Mouse (Mus musculus) hindbrain, embryonic 12.5 days (tissue): ENCODE data around the gene Asns. TPM values are rescaled to one million over a fixed set of nuclear protein-coding genes. Genes with fewer than 3 reads are reported as not detected.

Experiments
- ATAC-seq: fragments of 200-750 bp; cut with Nextera tagmentation; 2 replicates; pipeline ENCODE4 v1.8.0; 2017; ENCODE audit warnings: moderate TSS enrichment; ENCODE audit not compliant: low FRiP score
- H3K27ac ChIP-seq: fragments of 300-500 bp; sonication (generic); 2 replicates; pipeline ENCODE4 v1.5.1; 2016; ENCODE audit warnings: mild to moderate bottlenecking
- H3K27me3 ChIP-seq: fragments of 300-500 bp; sonication (generic); 2 replicates; pipeline ENCODE4 v1.6.1; 2016; ENCODE audit warnings: mild to moderate bottlenecking
- H3K36me3 ChIP-seq: fragments of 300-500 bp; sonication (generic); 2 replicates; pipeline ENCODE4 v1.6.1; 2016; ENCODE audit warnings: mild to moderate bottlenecking
- H3K4me1 ChIP-seq: fragments of 300-500 bp; sonication (generic); 2 replicates; pipeline ENCODE4 v1.6.1; 2016
- H3K4me2 ChIP-seq: fragments of 300-500 bp; sonication (generic); replicated peaks from 2 replicates; pipeline ENCODE4 v1.6.1; 2016; ENCODE audit warnings: mild to moderate bottlenecking
- H3K4me3 ChIP-seq: fragments of 300-500 bp; sonication (generic); 2 replicates; pipeline ENCODE4 v1.5.1; 2016; ENCODE audit warnings: mild to moderate bottlenecking
- H3K9ac ChIP-seq: fragments of 300-500 bp; sonication (generic); 2 replicates; pipeline ENCODE4 v1.6.1; 2016; ENCODE audit warnings: mild to moderate bottlenecking, moderate library complexity
- H3K9me3 ChIP-seq: fragments of 300-500 bp; sonication (generic); replicated peaks from 2 replicates; pipeline ENCODE4 v1.6.1; 2016; ENCODE audit warnings: mild to moderate bottlenecking
- WGBS: fragments of 180-500 bp; shearing (Covaris S2); methylation state at CpG from one replicate; pipeline ENCODE4 v1.1.7; 2016; 5-methylcytosine and 5-hydroxymethylcytosine counted together
- polyA plus RNA-seq: library from polyadenylated mRNA; unstranded; fragments of >200 nt; fragmentation: Nextera tagmentation; extraction: Ambion mirVana; gene quantifications from 2 replicates; pipeline ENCODE4 v1.2.1, GENCODE M21; 2016

Gene Asns
- polyA plus RNA-seq, 1 experiment from 2014 or later: 41.8 TPM

GRCm38 (mm10) chr6:7697999-7698699, 5.1 kb upstream of the Asns start:
- WGBS: 86% methylated on average over 6 of the region's 6 CpGs
- H3K27me3 ChIP-seq: no peaks in the 10 kb centered on the region
- no peak overlapping the region for H3K9ac ChIP-seq
- no peak overlapping the region for H3K27ac ChIP-seq
- H3K4me2 ChIP-seq: no peak overlapping the region
- no peaks in the 10 kb centered on the region for H3K9me3 ChIP-seq
- H3K36me3 ChIP-seq: no peaks in the 10 kb centered on the region
- H3K4me1 ChIP-seq: no peaks in the 10 kb centered on the region
- no peak for ATAC-seq
- no peak overlapping the region for H3K4me3 ChIP-seq

- WGBS: 88% methylated on average over 4 of the region's 4 CpGs
- Histone ChIP-seq H3K9ac (no peak overlapping the region), H3K4me1 (no peaks in the 10 kb centered on the region), H3K27ac (no peak overlapping the region), H3K9me3 (no peaks in the 10 kb centered on the region), H3K27me3 (no peaks in the 10 kb centered on the region), H3K36me3 (no peaks in the 10 kb centered on the region), H3K4me3 (no peak overlapping the region), H3K4me2 (no peak overlapping the region)
- ATAC-seq: no peak
Measured at GRCm38 (mm10) chr6:7697077-7697643, 4.1 kb upstream of the Asns start.

GRCm38 (mm10) chr6:7696641-7697040, 3.6 kb upstream of the Asns start:
- ATAC-seq: no peak
- no peak overlapping the region for H3K27ac ChIP-seq
- H3K4me2 ChIP-seq: no peak overlapping the region
- no peak overlapping the region for H3K9ac ChIP-seq
- no peaks in the 10 kb centered on the region for H3K27me3 ChIP-seq
- no peaks in the 10 kb centered on the region for H3K36me3 ChIP-seq
- H3K9me3 ChIP-seq: no peaks in the 10 kb centered on the region
- WGBS: 80% methylated on average over 3 of the region's 3 CpGs
- H3K4me1 ChIP-seq: no peaks in the 10 kb centered on the region
- H3K4me3 ChIP-seq: no peak overlapping the region

GRCm38 (mm10) chr6:7695901-7696300, 2.8 kb upstream of the Asns start:
- H3K4me1 ChIP-seq: no peaks in the 10 kb centered on the region
- WGBS: 81% methylated on average over 4 of the region's 4 CpGs

GRCm38 (mm10) chr6:7693666-7694065, 612 bp upstream of the Asns start:
- ATAC-seq: no peak
- H3K9ac ChIP-seq: no peak overlapping the region
- H3K27me3 ChIP-seq: no peaks in the 10 kb centered on the region
- H3K4me1 ChIP-seq: no peaks in the 10 kb centered on the region
- 70% methylated on average over 5 of the region's 5 CpGs for WGBS
- no peak overlapping the region for H3K27ac ChIP-seq
- no peak overlapping the region for H3K4me3 ChIP-seq
- no peaks in the 10 kb centered on the region for H3K36me3 ChIP-seq
- peak overlapping the region; percentile 84; the same call in 1 of the 2 replicates for H3K4me2 ChIP-seq
- H3K9me3 ChIP-seq: no peaks in the 10 kb centered on the region

More at GRCm38 (mm10) chr6:7695901-7696300, 2.8 kb upstream of the Asns start:
- no peak overlapping the region for H3K9ac ChIP-seq
- no peak overlapping the region for H3K4me3 ChIP-seq
- no peak for ATAC-seq
- no peak overlapping the region for H3K4me2 ChIP-seq
- H3K27ac ChIP-seq: no peak overlapping the region
- H3K9me3 ChIP-seq: no peaks in the 10 kb centered on the region
- no peaks in the 10 kb centered on the region for H3K27me3 ChIP-seq
- no peaks in the 10 kb centered on the region for H3K36me3 ChIP-seq

DNA sequence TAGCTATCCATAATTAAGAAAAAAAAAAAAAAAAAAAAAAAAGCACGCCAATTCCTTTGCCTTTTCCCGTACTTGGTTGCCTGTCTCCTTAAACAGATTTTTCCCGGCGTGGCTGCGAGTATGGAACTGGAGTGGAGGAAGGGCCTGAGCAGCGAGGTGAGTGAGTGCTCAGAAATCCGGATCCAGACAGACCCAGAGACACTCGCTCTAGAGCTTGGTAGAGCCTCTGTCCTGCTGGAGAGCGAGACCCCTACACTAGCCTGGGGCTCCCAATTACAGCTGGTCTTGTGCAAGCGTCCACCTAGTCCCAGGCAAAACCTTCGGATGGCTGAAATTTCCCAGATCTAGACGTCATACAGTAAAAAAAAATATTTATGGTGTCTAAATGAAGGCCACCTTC, 603 bp downstream of the Asns start:
- Histone ChIP-seq H3K27ac (no peak overlapping the region), H3K4me1 (no peaks in the 10 kb centered on the region), H3K36me3 (no peaks in the 10 kb centered on the region), H3K4me3 (peak overlapping the region; percentile 78), H3K9ac (peak overlapping the region; percentile 72), H3K4me2 (peak overlapping the region; percentile 84), H3K9me3 (no peaks in the 10 kb centered on the region), H3K27me3 (no peaks in the 10 kb centered on the region)
- WGBS: under 1% methylated on average over 12 of the region's 12 CpGs
- peak; percentile 75 for ATAC-seq

DNA sequence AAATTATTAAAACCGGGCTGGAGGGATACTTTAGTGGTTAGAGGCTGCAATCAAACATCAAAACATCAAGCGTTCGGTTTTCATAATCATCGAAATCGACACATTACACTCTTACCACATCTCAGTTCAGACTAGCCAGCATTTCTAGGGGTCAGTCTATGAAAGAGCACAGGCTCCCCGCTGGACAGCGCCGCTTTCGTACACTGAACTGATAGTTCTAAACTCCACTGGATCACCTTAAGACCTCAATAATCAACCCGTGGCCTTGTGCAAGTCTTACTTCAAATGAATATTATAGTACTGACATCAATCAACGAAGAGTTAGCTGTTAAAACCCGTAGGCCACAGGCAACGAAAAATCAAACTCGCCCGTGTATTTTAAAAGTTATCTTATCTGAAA, 1.0 kb downstream of the Asns start:
- H3K4me2 ChIP-seq: peak overlapping the region; percentile 84
- H3K27me3 ChIP-seq: no peaks in the 10 kb centered on the region
- no peaks in the 10 kb centered on the region for H3K36me3 ChIP-seq
- 37% methylated on average over 15 of the region's 15 CpGs for WGBS
- no peak for ATAC-seq
- H3K4me1 ChIP-seq: no peaks in the 10 kb centered on the region
- H3K4me3 ChIP-seq: peak overlapping the region; percentile 78; the same call in 1 of the 2 replicates
- no peaks in the 10 kb centered on the region for H3K9me3 ChIP-seq
- no peak overlapping the region for H3K9ac ChIP-seq
- no peak overlapping the region for H3K27ac ChIP-seq

- no peaks in the 10 kb centered on the region for H3K36me3 ChIP-seq
- WGBS: 87% methylated on average over 9 of the region's 9 CpGs
- no peaks in the 10 kb centered on the region for H3K27me3 ChIP-seq
- no peaks in the 10 kb centered on the region for H3K9me3 ChIP-seq
- no peaks in the 10 kb centered on the region for H3K4me1 ChIP-seq
- no peak for ATAC-seq
- no peak overlapping the region for H3K9ac ChIP-seq
- H3K27ac ChIP-seq: no peak overlapping the region
- no peak overlapping the region for H3K4me2 ChIP-seq
- no peak overlapping the region for H3K4me3 ChIP-seq
Measured at GRCm38 (mm10) chr6:7690456-7690855, 2.6 kb downstream of the Asns start.

GRCm38 (mm10) chr6:7689180-7689579, 3.9 kb downstream of the Asns start:
- no peak overlapping the region for H3K27ac ChIP-seq
- H3K4me2 ChIP-seq: no peak overlapping the region
- no peak overlapping the region for H3K4me3 ChIP-seq
- H3K4me1 ChIP-seq: no peaks in the 10 kb centered on the region
- H3K36me3 ChIP-seq: no peaks in the 10 kb centered on the region
- no peak overlapping the region for H3K9ac ChIP-seq
- no peaks in the 10 kb centered on the region for H3K9me3 ChIP-seq
- ATAC-seq: no peak
- WGBS: 90% methylated on average over 12 of the region's 12 CpGs
- no peaks in the 10 kb centered on the region for H3K27me3 ChIP-seq

DNA sequence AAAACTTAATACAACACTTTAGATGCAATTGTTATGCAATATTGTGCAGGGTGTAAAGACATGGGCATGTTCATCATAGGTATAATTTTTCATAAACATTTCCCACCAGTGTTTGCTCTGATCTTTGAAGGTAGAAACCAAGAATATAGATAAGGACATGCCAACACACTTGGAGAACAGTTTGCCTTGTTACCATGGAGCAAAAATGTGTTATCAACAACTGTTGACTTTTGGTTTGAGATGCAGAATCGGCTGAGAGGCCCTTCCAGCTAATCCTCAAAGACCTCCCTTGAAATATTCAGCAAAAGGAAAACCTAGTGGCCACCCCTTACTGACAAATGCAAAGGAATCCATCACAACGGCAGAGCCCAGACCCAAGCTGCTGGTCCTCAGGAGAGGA, 7.0 kb downstream of the Asns start:
- Histone ChIP-seq H3K4me3 (no peak overlapping the region), H3K27me3 (no peaks in the 10 kb centered on the region), H3K36me3 (no peaks in the 10 kb centered on the region), H3K9me3 (no peaks in the 10 kb centered on the region), H3K4me2 (no peak overlapping the region), H3K27ac (no peak overlapping the region), H3K4me1 (no peaks in the 10 kb centered on the region), H3K9ac (no peak overlapping the region)
- 80% methylated on average over 2 of the region's 2 CpGs for WGBS
- no peak for ATAC-seq

DNA sequence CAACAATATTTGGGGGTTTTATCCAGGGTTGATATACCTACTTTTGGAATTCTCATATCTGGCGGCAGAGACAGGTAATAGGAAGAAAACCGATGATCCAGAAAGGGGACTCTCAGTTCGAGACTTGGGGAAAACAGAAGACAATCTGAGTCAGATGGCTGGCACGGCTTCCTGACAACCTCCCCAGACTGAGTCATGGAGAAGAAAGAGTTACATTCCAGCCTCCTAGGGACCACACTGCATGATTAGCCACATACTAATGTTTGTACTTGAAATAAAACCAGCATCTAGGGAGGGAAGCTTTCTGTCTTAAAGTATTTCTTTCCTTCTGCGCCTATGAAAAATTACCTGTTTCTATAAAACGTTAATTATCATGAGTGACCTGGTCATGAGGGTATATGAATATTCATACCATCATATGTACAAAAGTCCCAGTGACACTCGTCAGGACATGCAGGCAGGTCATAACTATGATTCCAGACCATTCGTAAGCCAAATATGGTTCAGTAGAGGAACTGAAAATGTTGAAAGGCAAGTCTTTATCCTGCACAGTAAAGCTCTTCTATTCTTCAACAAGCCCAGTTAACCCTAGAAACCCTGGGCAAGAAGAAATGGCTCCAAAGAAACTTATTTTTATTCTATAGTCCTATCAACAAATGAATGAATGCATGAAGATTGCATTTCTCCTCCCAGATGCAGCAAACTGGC, 16.7 kb downstream of the Asns start:
- Histone ChIP-seq H3K9ac (no peak overlapping the region), H3K9me3 (no peaks in the 10 kb centered on the region), H3K4me3 (no peak overlapping the region), H3K27me3 (no peaks in the 10 kb centered on the region), H3K4me2 (no peak overlapping the region), H3K36me3 (no peaks in the 10 kb centered on the region), H3K4me1 (no peaks in the 10 kb centered on the region), H3K27ac (no peak overlapping the region)
- no peak for ATAC-seq
- WGBS: 91% methylated on average over 8 of the region's 8 CpGs

- no peak for ATAC-seq
- no peak overlapping the region for H3K4me3 ChIP-seq
- no peaks in the 10 kb centered on the region for H3K4me1 ChIP-seq
- H3K27ac ChIP-seq: no peak overlapping the region
- H3K9ac ChIP-seq: no peak overlapping the region
- H3K4me2 ChIP-seq: no peak overlapping the region
- H3K36me3 ChIP-seq: no peaks in the 10 kb centered on the region
- WGBS: 87% methylated on average over 10 of the region's 10 CpGs
- no peaks in the 10 kb centered on the region for H3K9me3 ChIP-seq
- no peaks in the 10 kb centered on the region for H3K27me3 ChIP-seq
Measured at GRCm38 (mm10) chr6:7672438-7673253, 20.4 kb downstream of the Asns start.
